Mouse (Mus musculus) embryo, embryonic 11.5 days (tissue): ENCODE results near the gene Sdad1.

Source experiments
- DNase-seq: peaks from one replicate; pipeline ENCODE4 v3.0.0-alpha.2; 2012; ENCODE audit warnings: low read depth, low spot score

Sdad1 gene

DNA sequence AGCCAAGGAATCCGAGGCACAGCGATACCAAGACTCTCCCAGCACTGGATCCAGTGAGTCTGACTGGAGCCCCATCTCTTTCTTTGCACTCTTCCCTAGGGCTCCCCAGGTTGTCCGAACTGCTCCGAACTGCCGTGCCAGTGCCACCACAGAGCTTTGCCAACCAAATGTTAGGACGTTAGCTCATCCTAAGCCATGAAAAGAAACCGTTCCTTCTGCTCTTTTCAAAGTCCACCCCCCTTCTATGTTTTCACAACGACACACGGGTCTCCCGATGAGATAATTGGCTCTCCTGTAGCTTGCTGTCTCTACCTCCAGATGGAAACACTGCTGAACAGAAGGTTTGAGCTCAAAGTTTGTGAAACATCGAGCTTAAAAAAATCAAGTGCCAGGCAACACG, 69.5 kb downstream of the Sdad1 start:
- DNase-seq = no peak

DNA sequence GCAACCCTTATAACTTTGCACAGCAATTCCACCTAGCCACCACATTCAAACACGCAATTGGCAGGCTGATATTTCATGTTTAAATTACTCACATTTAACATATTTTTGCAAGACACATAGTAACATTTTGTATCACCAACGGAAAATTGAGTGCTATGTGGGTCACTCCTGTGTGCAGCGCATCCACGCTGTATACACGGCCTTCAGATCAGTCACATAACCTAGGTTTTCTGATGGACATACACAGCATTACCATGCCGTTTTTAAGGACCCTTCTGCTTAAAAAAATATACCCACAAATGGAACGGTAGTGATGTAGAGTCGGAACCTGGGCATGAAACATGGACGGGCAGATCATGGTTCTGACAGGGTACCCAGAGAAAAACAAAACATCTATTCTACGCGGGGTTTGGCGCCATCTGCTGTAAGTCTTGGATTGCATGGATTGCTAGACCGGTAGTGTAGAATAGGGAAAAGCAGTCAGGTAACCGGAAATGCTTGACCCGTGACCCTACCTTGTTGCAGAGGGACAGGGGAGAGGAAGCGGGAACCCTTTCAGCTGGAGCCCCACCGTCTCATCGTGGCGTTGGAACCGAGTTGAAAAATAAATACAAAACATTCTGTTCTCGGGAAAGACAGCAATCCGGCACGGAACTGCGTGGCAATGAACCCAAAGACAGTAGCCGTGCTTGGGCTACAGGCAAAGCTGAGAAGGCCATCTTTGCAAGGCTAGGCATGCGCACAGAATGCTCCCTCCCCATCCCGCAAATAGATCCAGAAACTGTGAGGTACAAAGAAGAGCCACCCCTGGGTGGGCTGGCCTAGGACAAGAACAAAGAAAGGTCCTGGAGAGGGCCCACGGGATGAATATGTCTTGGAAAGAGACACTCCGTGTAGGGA, 70.7 kb downstream of the Sdad1 start:
- peak; percentile 39 for DNase-seq

DNA sequence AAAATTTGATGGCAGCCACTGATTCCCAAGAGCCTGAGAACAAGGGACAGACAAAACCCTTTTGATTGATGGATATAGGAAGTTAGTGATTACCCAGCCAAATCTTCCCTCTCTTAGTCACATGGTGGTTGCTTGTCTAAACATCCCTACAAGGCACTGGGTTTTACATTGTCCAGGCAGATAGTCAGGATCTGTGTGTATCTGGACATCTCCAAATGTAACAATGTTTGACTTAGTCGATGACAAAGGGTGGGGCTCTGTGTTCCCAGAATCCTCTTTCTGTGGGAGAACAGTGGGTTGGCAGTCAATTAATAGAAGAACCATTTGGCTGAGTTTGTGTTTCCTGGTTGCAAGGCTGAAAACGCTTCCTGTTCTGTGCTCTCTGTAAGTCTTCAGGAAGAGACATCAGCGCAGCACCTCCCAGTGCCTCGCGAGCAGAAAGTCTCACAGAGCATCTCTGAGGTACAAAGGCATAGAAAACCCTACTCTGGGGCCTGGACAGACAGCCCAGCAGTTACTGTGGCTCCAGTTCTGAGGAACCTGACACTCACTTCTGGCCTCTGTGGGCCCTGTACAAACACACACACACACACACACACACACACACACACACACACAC, 75.2 kb downstream of the Sdad1 start:
- no peak for DNase-seq
